Mouse (Mus musculus) neural tube, embryonic 14.5 days (tissue): ENCODE measurements around the gene Cd320. TPM values are rescaled to one million over a fixed set of nuclear protein-coding genes. Genes with fewer than 3 reads are reported as not detected.
A peak's percentile ranks its signal among the peaks of the same experiment; 100 is the strongest.
"Not testable (repeated sequence)": the region's sequence is repeated elsewhere in the genome, so short reads cannot be mapped to it uniquely, and the experiment has no call there.

Experiments
- ATAC-seq: fragments of 200-750 bp; cut with Nextera tagmentation; 2 replicates; pipeline ENCODE4 v1.8.0; 2017; ENCODE audit warnings: low read depth, mild to moderate bottlenecking, moderate TSS enrichment, moderate library complexity
- H3K27ac ChIP-seq: fragments of 300-500 bp; sonication (generic); 2 replicates; pipeline ENCODE4 v1.5.1; 2014; ENCODE audit warnings: low read depth, mild to moderate bottlenecking, control low read depth, low read length, moderate library complexity, mixed read lengths
- H3K27me3 ChIP-seq: fragments of 300-500 bp; sonication (generic); 2 replicates; pipeline ENCODE4 v1.6.1; 2014; ENCODE audit warnings: low read length; ENCODE audit not compliant: control insufficient read depth, insufficient read depth
- H3K36me3 ChIP-seq: fragments of 300-500 bp; sonication (generic); 2 replicates; pipeline ENCODE4 v1.6.1; 2014; ENCODE audit warnings: low read length, mixed read lengths; ENCODE audit not compliant: control insufficient read depth, insufficient read depth
- H3K4me1 ChIP-seq: fragments of 300-500 bp; sonication (generic); 2 replicates; pipeline ENCODE4 v1.6.1; 2014; ENCODE audit warnings: low read length; ENCODE audit not compliant: control insufficient read depth, insufficient read depth
- H3K4me2 ChIP-seq: fragments of 300-500 bp; sonication (generic); 2 replicates; pipeline ENCODE4 v1.6.1; 2014; ENCODE audit warnings: mild to moderate bottlenecking, low read depth, low read length, control low read depth
- H3K4me3 ChIP-seq: fragments of 300-500 bp; sonication (generic); 2 replicates; pipeline ENCODE4 v1.5.1; 2014; ENCODE audit warnings: low read depth, low read length, control low read depth, mixed read lengths
- H3K9ac ChIP-seq: fragments of 300-500 bp; sonication (generic); replicated peaks from 2 replicates; pipeline ENCODE4 v1.6.1; 2014; ENCODE audit warnings: low read depth, mild to moderate bottlenecking, control low read depth, low read length, mixed read lengths
- H3K9me3 ChIP-seq: fragments of 300-500 bp; sonication (generic); 2 replicates; pipeline ENCODE4 v1.6.1; 2016; ENCODE audit warnings: low read length; ENCODE audit not compliant: control insufficient read depth
- WGBS: fragments of 180-500 bp; shearing (Covaris S2); extraction: QIAGEN DNeasy Blood & Tissue Kit; methylation state at CpG from one replicate; pipeline ENCODE4 v1.1.7; 2014; 5-methylcytosine and 5-hydroxymethylcytosine counted together
- polyA plus RNA-seq: library from polyadenylated mRNA; unstranded; fragments of >200 nt; fragmentation: Nextera tagmentation; extraction: Ambion mirVana; gene quantifications from 2 replicates; pipeline ENCODE4 v1.2.1, GENCODE M21; 2014

The Cd320 gene
- polyA plus RNA-seq, 1 experiment from 2014 or later = 52.1 TPM

- not testable (repeated sequence) for H3K4me3 ChIP-seq, H3K27me3 ChIP-seq, H3K4me1 ChIP-seq, H3K4me2 ChIP-seq, H3K36me3 ChIP-seq, H3K27ac ChIP-seq, ATAC-seq, H3K9ac ChIP-seq, H3K9me3 ChIP-seq
Observed at GRCm38 (mm10) chr17:33888230-33888629, 45.3 kb downstream of the Cd320 start.

GRCm38 (mm10) chr17:33889941-33890532, 47.1 kb downstream of the Cd320 start:
- H3K36me3 ChIP-seq, H3K27me3 ChIP-seq, ATAC-seq, H3K9me3 ChIP-seq, H3K27ac ChIP-seq, H3K4me1 ChIP-seq: not testable (repeated sequence)
- 0% methylated on average over 38 of the region's 44 CpGs for WGBS
- H3K4me2 ChIP-seq = peak overlapping the region; percentile 52
- peak overlapping the region; percentile 44 for H3K4me3 ChIP-seq
- peak overlapping the region; percentile 28; the same call in 1 of the 2 replicates for H3K9ac ChIP-seq

- H3K4me2 ChIP-seq = peak within 1 kb of the TSS; percentile 52
- H3K9me3 ChIP-seq = no peaks in the 10 kb centered on the region
- no peaks in the 10 kb centered on the region for H3K36me3 ChIP-seq
- peak within 1 kb of the TSS; percentile 28; the same call in 1 of the 2 replicates for H3K9ac ChIP-seq
- no peaks in the 10 kb centered on the region for H3K27me3 ChIP-seq
- peak within 1 kb of the TSS; percentile 44 for H3K4me3 ChIP-seq
- ATAC-seq = peak; percentile 99
- WGBS = under 1% methylated on average over 48 of the region's 49 CpGs
- H3K4me1 ChIP-seq = no peaks in the 10 kb centered on the region
- no peak within 1 kb of the TSS for H3K27ac ChIP-seq
Observed at GRCm38 (mm10) chr17:33890533-33891059, 47.7 kb downstream of the Cd320 start, which contains the start of gene Kifc1. Kifc1 (minus strand) TSS chr17:33890661.

- Histone ChIP-seq H3K9ac (no peak overlapping the region), H3K9me3 (no peaks in the 10 kb centered on the region), H3K4me2 (no peak overlapping the region), H3K4me1 (no peaks in the 10 kb centered on the region), H3K4me3 (no peak overlapping the region), H3K27me3 (no peaks in the 10 kb centered on the region), H3K36me3 (no peaks in the 10 kb centered on the region), H3K27ac (no peak overlapping the region)
- ATAC-seq = no peak
- 72% methylated on average over 2 of the region's 2 CpGs for WGBS
Observed at GRCm38 (mm10) chr17:33891357-33891756, 48.5 kb downstream of the Cd320 start.

GRCm38 (mm10) chr17:33891892-33892291, 49.0 kb downstream of the Cd320 start:
- not testable (repeated sequence) for H3K27ac ChIP-seq, H3K9me3 ChIP-seq, H3K4me1 ChIP-seq

GRCm38 (mm10) chr17:33892429-33892828, 49.5 kb downstream of the Cd320 start:
- WGBS = 23% methylated on average over 7 of the region's 7 CpGs
- no peak for ATAC-seq
- Histone ChIP-seq H3K4me3 (no peak overlapping the region), H3K4me2 (no peak overlapping the region), H3K27me3 (no peaks in the 10 kb centered on the region), H3K9ac (no peak overlapping the region), H3K9me3 (no peaks in the 10 kb centered on the region), H3K4me1 (no peaks in the 10 kb centered on the region), H3K27ac (no peak overlapping the region), H3K36me3 (no peaks in the 10 kb centered on the region)

More at GRCm38 (mm10) chr17:33891892-33892291, 49.0 kb downstream of the Cd320 start:
- not testable (repeated sequence) for H3K9ac ChIP-seq, H3K27me3 ChIP-seq, ATAC-seq, H3K36me3 ChIP-seq, H3K4me2 ChIP-seq, H3K4me3 ChIP-seq
- 75% methylated on average over 6 of the region's 6 CpGs for WGBS

GRCm38 (mm10) chr17:33893011-33893410, 50.1 kb downstream of the Cd320 start:
- H3K4me1 ChIP-seq, H3K27me3 ChIP-seq, H3K9ac ChIP-seq, ATAC-seq, H3K9me3 ChIP-seq, H3K4me3 ChIP-seq, H3K4me2 ChIP-seq, H3K36me3 ChIP-seq, H3K27ac ChIP-seq: not testable (repeated sequence)
- WGBS = 81% methylated on average over 4 of the region's 4 CpGs

GRCm38 (mm10) chr17:33897114-33897794, 54.4 kb downstream of the Cd320 start:
- H3K9ac ChIP-seq = no peak overlapping the region
- H3K9me3 ChIP-seq = no peaks in the 10 kb centered on the region
- H3K36me3 ChIP-seq = no peaks in the 10 kb centered on the region
- WGBS = 45% methylated on average over 6 of the region's 6 CpGs
- no peak overlapping the region for H3K27ac ChIP-seq
- no peaks in the 10 kb centered on the region for H3K27me3 ChIP-seq
- ATAC-seq = no peak
- H3K4me3 ChIP-seq = no peak overlapping the region
- no peak overlapping the region for H3K4me2 ChIP-seq
- no peaks in the 10 kb centered on the region for H3K4me1 ChIP-seq

GRCm38 (mm10) chr17:33898193-33898592, 55.3 kb downstream of the Cd320 start:
- WGBS = 93% methylated on average over 4 of the region's 4 CpGs
- H3K27ac ChIP-seq, H3K4me1 ChIP-seq, H3K4me2 ChIP-seq, H3K36me3 ChIP-seq, H3K27me3 ChIP-seq, ATAC-seq, H3K9me3 ChIP-seq, H3K9ac ChIP-seq, H3K4me3 ChIP-seq: not testable (repeated sequence)
